Mouse (Mus musculus): Measurements from ENCODE around the gene Spin1.

DNA sequence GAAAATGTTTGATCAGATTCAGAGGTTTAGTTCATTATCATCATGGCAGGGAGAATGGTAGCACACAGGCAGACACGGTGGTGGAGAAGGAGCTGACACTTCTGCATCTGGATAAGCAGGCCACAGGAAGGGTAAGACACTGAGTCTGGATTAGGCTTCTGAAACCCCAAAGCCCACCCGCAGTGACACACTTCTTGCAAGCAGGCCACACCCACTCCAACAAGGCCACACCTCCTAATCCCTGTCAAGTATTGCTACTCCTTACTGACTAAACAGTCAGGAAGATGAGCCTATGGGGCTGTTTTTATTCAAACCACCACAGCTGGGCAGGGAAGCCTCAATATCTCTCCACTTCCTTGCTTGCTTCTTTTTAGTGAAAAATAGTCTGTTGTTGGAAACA, 19.9 kb upstream of the Spin1 start:
- TF ChIP-seq POLR2A (IDR thresholded peaks at IDR 0.05; ENCODE audit: borderline replicate concordance, extremely low read depth, low read depth, low read length) (no peak), CTCF (IDR thresholded peaks at IDR 0.05; ENCODE audit: insufficient read depth, low read length) (no peak)

Measured in lung, adult 2 months (tissue).